Mouse (Mus musculus) lung, postnatal 4 days (tissue): ENCODE results near the gene Tmem160.

Experiments used
- DNase-seq, 2 experiments: peaks; one replicate each; pipeline ENCODE4 v3.0.0; 2021

The Tmem160 gene

DNA sequence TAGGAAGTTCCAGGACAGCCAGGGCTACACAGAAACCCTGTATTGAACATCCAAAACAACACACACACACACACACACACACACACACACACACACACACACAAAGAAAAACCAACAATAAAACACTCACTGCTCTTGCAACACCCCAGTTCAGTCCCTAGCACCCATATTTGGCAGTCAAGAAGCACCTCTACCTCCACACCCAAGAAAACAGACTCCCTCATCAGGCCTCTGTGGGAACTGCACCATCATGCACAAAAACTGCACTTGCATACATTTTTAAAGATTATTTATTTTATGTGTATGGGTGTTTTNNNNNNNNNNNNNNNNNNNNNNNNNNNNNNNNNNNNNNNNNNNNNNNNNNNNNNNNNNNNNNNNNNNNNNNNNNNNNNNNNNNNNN is 11.3 kb upstream of the Tmem160 start:
- peak in 1 of 2 experiments; percentile 30 for DNase-seq

DNA sequence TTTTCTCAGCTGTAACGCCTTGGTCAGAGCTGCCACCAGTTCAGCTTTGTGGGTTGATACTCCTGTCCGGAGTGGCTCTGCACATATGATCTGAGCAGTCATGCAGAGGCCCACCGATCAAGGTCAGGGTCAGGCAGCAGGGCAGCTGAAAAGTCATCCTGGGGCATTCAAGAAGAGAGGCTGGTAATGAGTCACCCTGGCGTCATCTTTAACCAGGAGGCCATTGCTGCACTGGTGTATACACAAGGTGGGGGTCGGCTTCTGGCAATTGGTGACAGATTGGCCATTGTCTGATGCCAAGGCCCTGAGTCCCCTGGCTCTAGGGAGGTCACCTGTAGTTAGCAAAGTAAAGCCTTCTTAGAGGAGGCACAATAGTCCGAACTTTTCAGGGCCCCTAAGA is 923 bp upstream of the Tmem160 start:
- no peak for DNase-seq

DNA sequence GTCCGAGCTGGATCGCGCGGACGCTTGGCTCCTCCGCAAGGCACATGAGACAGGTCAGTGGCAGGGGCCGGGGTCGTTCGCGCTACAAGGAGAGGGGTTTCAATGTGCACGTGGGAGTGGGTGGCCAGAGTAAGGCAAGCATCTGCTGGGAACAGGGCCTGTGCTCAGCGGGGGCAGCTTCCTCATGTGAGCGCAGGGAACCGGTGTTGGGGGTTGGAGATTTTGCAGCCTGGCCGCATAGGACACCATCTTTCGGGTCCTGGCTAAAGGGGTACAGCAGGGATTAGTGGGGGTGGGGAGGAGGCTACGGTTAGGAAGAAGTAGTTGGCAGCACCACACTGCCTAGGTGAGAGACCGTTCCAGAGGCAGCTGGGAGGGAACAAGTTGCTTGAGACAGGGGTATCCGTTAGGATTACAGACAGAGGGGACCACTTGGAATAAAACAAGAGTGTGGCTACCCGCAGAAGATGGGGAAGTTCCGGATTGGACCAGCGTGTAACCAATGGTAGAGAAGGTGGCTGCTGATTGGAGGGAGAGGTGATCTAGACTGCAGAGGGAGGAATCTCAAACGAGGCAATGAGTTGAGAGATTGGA is 636 bp downstream of the Tmem160 start:
- peak in 1 of 2 experiments; percentile 44 for DNase-seq

DNA sequence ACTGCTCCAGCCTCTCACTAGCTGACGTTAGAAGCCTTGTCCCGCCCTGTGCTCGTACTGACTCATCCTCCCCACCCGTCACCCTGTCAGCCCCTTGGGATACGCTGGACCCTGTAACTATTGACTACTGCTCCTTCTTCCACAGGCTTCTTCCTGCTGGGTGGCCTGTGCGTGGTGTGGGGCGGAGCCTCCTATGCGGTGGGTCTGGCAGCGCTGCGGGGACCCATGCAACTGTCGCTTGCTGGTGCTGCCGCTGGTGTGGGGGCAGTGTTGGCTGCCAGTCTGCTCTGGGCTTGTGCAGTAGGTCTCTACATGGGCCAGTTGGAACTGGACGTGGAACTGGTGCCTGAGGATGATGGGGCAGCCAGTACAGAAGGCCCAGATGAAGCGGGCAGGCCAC is 2.4 kb downstream of the Tmem160 start:
- no peak for DNase-seq

DNA sequence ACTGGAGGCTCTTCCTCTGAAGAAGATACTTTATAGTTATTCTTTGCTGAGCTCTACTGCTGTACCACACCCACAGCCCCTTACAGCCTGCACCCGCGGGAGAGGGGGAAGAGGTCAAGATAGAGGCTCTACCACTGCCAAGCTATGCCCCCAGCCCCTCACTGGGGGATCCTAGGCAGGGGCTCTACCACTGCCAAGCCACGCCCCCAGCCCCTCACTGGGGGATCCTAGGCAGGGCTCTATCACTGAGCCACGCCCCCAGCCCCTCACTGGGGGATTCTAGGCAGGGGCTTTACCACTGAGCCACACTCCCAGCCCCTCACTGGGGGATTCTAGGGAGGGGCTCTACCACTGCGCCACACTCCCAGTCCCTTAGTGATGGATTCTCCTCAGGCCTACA is 3.7 kb downstream of the Tmem160 start:
- no peak for DNase-seq

DNA sequence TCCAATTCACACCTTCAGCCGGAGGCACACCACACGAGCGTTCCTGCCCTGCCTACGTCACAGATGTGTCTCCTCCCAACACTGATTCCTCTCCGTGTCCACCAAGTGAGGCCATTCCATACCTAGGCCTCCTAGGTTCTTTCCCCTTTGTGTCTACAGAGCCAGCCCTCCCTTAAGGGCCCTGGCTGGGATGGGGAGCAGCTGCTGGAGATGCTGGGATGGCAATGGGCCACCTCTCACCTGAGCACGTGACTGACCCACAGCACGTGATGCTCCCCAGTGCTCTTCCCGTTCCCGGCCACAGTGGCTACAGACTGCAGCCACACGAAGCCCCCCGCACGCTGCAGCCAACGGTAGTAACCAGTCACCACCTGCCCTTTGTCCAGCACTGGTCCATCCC is 8.0 kb downstream of the Tmem160 start:
- no peak for DNase-seq

DNA sequence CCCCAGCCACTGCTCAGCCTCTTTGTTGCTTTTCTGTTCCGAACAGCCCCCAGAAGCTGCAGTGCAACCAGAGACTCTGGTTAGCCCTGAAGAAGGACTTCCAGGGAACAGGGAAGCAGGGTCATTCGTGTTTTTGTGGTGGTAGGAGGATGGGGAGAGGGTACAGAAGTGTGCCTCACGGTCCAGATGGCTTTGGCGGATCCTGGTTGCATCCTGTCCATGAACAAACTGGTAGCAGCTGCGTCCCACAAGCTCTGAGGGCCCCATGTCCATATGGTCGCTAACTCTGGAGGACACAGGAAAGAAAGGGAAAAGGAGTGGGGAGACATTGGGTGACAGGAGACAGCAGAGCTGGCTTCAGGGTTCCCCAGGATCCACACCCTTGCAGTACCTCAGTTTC is 8.6 kb downstream of the Tmem160 start:
- no peak for DNase-seq

DNA sequence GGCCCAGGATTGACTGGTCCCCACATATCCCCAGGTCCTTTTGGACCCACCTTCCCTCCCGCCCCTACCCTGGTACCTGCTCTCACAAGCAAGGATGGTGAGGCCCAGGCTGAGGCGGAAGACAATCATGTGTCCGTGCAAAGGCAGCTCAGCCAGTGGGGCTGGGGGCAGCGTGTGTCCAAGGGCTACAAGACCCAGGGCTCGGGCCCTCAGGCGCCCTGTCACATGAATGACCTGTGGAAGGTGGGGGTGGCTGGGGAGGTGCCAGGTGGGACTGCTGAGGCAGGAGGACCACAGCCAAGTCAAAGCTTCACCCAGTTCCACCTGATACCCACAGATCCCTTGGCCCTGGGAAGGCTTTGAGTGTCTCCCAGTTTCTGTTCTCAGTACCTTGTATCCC is 9.1 kb downstream of the Tmem160 start:
- no peak for DNase-seq

DNA sequence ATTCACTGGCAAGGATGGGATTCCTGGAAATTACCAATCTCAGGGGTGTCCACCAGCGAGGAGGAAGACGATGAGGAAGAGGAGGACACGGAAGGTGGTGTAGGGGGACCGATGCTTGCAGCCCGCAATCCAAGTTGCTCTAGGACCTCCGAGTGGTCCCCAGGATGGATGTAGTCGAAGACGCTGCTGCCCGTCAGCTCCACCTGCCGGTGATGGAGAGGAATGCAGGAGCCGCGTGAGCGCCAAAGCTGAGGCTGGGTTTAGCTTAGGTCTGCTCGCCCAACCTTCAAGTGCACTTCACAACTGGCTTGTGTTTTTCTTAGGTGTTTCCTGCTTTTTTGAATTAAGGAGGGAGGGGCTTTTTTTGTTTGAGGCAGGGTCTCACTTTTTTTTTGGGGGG is 10.6 kb downstream of the Tmem160 start:
- DNase-seq = peak; percentile 79 to 88

DNA sequence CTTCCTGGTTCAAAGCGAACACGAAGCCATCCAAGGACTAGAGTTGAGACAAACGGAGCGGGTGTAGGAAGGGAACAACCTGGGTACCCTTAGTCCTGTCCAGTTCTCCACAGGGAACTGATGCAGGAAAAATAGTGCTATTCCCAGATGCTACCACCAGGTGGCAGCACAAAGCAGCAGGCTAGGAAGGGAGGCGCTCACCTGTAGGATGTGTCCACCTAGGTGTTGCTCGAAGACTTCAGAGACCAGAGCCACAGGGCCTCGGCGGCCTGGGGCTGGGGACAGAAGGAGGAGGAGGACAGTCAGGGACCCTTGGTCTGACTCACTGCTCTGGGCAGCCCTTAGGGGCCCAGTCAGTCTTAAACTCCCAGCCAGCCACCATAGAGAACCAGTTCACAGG is 12.6 kb downstream of the Tmem160 start:
- DNase-seq = peak; percentile 52 to 80

DNA sequence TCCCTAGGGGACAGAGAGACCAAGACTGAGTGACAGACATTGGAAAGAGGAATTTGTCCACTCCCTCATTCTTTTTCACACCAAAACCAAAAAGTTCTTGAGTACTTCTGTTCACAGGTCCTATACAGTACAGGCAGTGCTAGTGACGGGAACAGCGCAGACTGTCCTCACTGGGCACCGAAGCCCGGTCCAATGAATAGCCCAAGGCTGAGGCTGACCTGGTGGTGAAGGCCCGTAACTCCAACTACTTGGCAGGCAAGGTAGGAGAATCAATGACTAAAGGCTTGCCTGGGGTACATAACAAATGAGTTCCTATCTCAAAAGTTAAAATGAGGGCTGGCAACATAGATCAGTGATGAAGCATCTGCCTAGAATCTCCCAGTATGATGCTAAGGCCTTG is 13.0 kb downstream of the Tmem160 start:
- no peak for DNase-seq

DNA sequence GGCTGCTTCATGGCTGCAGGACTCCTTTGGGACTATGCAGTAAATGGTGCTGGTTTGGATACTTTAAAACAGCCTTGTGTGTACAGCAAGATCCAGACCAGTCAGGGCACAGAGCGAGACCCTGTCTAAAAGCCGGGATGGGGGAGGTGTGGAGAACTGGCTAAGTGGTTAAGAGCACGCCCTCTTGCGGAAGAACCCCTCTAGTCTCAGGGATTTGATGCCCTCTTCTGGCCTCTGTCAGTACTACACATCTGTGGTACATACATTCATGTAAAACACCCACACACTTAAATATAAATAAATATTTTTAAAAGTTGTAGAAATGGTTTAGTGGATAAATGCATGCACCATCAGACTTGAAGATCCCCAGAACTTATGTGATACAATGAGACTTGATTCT is 14.0 kb downstream of the Tmem160 start:
- peak in 1 of 2 experiments; percentile 33 for DNase-seq

DNA sequence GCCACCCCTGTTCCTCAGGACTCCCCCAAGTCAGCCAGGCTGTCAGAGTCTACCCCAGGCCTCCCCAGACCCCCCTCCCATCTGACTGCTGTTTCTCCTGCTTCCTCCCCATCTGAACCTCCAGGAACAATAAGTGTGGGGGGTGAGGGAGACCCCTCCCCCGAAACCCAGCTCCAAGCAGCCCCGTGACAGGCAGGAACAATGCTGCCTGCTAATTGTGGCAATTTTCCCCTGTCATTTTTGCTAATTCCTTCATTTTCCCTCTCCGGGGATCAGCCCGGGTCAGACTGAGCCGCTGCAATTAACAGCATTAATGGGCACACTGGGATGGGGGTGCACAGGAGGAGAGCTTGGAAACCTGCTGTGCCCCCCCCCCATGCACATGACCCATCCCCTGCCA is 15.5 kb downstream of the Tmem160 start:
- no peak for DNase-seq

DNA sequence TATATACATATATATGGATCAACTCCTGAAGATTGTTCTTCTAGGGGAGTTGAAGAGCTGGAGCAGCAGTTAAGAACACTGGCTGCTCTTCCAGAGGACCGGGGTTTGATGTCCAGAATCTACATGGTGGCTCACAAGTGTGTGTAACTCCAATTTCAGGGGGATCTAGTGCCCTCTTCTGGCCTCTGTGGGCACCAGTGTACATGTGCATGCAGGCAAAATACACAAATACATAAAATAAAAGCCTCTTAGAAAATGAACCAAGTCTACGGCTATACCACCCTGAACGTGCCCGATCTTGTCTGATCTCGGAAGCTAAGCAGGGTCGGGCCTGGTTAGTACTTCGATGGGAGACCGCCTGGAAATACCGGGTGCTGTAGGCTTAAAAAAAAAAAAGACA is 19.0 kb downstream of the Tmem160 start:
- DNase-seq = peak in 1 of 2 experiments; percentile 26

DNA sequence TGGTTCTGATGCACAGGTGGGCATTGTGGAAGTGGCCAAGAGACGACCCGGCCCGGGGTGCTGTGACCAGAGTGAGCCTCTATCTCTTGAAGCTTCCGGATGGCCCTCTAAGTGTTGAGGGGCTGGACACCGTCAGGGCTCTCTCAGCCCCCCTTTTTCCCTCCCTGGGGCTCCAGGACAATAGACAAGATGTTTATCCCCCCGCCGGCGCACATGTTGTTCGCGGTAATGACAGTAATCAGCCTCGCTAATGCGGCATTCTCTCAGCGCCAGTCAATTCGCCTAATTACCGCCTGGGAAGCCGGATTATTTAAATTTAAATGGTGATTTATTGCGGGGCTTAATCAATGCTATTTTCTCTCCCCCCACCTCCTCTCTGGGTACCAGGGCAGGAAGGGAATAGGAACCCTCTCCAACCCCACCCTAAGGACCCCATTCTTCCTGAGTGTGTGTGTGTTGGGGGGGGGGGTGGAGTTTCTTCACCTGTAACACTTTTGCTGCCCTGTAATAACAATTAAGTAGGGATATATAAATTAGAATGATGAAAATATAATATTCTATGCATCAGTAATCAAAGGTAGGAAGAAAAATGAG is 19.6 kb downstream of the Tmem160 start:
- no peak for DNase-seq

DNA sequence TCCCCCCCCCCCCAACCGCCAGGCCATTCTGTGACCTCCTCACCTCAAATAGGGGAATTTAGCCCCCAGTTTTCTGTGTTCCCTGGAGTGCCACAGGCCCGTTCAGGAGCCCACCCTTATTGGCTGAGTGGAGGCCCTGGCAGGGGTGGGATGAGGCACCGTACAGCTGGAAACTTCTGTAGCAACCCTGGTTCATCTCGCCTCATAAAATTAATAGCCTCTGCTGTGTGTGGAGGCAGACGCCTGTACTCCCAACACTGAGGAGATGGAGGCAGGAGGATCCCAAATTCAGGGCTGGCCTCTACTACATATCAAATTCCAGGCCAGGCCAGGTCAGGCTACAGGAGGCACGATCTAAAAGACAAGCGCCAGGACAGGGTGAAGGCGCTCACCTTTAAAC is 21.3 kb downstream of the Tmem160 start:
- DNase-seq = no peak

DNA sequence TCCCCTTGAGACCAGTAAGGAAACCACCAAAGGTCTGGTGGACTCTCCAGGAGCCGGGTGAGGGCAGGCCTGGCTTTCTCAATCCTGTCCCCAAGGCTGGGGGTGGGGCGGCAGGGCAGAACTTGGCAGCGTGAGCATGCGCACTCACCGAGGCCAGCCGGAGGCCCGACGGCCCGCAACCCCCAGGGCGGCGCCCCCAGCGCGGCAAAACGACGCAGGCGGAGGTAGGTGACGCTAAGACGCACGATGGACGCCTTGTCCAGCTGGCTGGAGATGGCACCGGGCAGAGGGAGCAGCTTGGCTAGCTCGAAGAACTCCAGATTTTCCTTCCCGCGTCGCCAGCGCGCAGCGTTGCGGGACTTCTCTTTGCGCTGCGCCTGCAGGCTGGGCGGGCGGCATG is 21.9 kb downstream of the Tmem160 start:
- DNase-seq = peak; percentile 37 to 56

DNA sequence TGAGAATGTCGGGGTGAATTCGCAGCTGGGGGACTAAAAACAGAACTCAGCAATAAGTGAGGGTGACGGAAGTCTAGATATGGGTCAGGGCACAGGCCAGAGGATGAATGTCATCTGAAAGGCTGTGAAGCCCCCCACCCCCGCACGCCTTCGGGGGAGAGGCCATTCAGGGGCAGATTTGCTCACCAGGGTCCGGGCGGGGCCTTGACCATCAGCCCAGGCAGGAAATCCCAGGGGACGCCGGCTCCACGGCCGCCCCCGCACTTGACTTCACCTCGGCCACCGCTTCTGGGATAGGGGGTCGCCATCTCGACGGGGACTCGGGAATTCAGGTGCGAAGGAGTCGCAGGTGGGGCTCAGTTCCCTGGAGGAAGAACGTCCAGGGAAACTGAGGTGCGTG is 22.7 kb downstream of the Tmem160 start:
- no peak for DNase-seq

DNA sequence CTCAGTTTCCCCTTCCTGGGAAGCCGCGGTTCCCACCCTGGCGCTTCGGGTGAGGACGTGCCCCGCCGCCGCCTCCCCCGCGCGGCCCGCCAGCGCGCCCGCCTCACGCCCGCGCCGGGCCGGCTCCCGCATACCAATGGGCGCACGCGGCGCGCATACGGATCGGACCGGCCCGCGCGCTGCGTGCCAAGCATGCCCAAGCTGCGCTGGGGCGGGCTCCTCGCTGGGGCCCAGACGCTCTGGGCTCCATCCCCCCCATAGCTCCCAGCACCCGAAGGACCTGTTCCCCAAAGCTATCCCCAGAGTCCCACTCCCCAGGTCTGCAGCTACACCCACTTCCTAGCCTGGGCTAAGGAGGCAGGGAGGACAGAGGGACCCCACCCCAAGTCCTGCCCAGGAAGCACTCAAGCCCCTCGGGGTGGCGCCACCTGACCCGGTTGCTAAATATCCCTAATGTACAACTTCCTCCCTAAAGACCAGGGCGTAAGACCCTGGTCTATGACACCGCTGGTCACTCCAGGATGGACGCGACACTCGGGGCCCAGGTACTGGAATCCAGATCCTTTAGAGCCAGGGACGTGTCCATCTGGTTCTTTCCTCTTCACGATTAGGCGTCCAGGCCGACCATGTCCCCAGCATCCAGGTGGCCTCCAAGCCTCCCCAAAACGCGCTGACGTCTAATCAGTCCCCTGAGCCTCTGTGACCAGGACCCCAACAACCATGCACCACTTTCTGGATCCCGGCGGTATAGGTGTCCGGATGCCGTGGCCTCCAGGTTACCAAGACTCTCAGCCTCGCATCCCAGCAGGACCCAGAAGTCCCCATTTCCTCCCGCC is 23.4 kb downstream of the Tmem160 start:
- DNase-seq = no peak

DNA sequence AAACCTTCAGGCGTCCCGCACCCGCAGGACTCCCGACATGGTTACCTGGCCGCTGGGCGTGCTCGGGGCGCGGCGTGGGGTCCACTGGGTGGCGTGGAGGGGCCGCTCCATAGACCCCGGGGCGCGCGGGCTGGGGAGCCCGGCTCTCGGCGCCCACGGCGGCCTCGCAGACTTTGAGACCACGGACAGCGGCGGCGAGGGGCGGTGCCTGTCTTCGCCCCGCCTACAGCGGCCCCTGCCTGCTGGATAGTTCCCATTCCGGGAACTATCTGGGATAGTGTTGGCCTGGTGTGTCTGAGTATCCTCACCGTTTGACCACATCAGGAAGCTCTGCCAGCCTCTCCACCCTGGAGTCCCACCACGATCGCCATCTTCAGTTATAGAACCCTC is 24.0 kb downstream of the Tmem160 start:
- DNase-seq = peak in 1 of 2 experiments; percentile 31

DNA sequence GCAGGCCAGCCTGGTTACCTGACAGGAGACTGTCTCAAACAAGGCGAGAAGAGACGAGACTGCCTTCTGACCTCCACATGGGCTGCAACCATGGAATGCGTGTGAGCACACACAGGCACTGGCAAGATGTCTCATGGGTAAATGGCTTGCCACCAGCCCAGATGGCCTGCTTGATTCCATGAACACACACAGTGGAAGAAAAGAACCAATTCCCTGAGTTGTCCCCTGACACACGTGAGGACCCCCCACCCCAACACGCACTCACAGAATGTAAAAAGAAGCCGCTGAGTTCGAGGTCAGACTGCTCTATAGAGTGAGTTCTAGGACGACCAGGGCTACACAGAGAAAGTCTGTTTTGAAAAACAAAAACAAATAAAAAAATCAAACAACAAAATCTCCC is 25.0 kb downstream of the Tmem160 start, which contains the start of gene Npas1:
Gene Npas1, minus strand, starts transcription at position 101 of the 400 bp plus-strand sequence.
- no peak for DNase-seq

DNA sequence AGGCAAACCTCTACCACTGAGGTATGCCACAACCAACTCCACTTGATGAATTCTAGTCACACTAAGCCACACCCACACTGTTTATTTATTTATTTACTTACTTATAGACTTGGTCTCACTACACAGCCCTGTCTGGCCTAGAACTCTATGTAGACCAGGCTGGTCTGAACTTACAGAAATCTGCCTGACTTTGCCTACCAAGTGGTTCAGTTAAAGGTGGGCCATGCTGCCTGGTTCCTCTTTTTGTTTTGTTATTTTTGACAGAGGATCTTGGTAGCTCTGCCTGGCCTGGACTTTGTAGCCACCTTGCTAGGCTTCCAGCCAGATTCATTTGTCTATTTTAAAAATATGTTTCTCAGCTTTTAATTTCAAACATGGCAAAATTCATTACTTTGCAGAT is 36.2 kb downstream of the Tmem160 start:
- DNase-seq = no peak

DNA sequence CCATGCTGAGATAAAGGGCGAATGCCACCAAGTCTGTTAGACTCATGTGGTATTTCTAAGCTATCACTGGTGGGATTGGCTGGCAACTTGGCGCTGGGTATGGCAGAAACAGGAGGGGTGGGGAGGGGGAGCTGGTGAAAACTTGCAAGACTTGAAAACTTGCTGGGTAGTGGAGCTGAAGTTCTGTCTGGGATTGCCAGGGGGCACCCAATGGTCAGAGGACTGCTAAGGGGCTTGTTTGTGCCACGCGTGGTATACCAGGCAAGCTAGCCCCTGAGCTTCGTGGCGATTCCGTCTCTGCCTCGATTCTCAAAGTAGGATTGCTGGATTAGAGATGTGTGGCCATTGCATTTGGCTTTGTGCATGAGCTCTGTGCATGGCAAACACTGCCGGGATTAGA is 37.4 kb downstream of the Tmem160 start:
- peak in 1 of 2 experiments; percentile 41 for DNase-seq

DNA sequence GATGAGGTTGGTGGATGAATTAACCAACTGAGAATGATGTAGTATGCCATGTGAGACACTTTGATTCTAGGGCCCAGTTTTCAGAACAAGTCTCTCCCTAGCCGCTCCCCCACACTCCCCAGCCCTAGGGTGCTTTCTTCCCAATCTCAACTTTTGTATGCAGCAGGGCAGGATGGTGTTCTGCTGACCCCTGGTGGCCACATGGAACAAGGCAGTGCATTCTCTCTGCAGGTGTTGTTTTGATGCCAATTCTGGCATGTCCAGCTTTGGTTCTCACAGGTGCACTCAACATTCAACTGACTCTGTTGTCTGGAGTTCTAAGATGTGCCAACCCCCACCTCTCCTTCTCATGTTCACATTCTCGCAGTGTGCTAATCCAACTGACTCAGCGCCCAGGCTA is 39.2 kb downstream of the Tmem160 start:
- peak; percentile 62 to 77 for DNase-seq
